ENCODE assay signal across 16 mouse cellular contexts in the genomic region with DNA sequence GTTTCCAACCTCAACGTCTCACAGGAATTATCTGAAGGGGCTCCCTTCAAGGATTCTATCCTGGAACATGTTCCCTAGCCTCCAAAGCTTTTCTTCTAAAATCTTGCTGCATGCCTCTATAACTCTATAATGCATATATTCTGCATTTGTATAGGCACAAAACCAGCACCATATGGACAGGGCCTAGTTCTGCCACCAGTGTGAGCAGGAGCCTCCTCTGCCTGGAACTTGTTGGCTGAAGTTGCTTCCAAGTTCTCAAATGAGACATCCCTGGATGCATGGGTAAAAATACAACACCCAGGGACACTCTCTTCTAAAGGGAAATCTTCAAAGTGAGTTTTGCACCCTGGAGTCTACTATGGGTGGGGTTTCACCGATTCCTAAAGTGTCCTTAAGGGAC.
A peak's percentile ranks its signal among the peaks of the same experiment; 100 is the strongest.
DNase-seq lines count a peak whose midpoint lies in the region; ATAC-seq lines count a peak whose summit lies in the region.
"Had no signal": no experiment of that assay in that cellular context is flagged by ENCODE, and none has a peak within 500 bp of the region (broad histone marks: within the 10 kb centered on the region; RNA-seq: fewer than 3 reads in every experiment).

No protein-coding gene starts in this region.

- peak; percentile 82 for ATAC-seq in frontal cortex, adult (ENCODE audit: low TSS enrichment)
- ATAC-seq: forebrain, embryonic 13.5 days; forebrain, embryonic 16.5 days had no signal

- no peak for DNase-seq in frontal cortex, postnatal 10 days (ENCODE audit: low spot score in 2 of 2)
- peak; percentile 20 for DNase-seq in right cerebral cortex, adult 18-20 months
- DNase-seq in right cerebral cortex, postnatal 36 days (ENCODE audit: low spot score in 2 of 2), result no peak
- DNase-seq in telencephalon, adult 2 months (ENCODE audit: low read depth, low spot score), result peak; percentile 21
- no peak for DNase-seq in thymus, adult 18-20 months
- DNase-seq: adrenal gland, adult 2 months; adrenal gland, postnatal 10 days; adrenal gland, postnatal 25 days; cerebellum, adult 11-12 months; cerebellum, adult 2 months; cerebellum, adult 9-10 months; cerebellum, postnatal 10 days; cerebellum, postnatal 25 days had no signal

Comparison
In these comparisons a context has a peak if more than half of its experiments do, and no peak if none do; other contexts are left out.
1. DNase-seq: peak in right cerebral cortex, adult 18-20 months (single experiment) and telencephalon, adult 2 months (single experiment); none in frontal cortex, postnatal 10 days (0 of 2), right cerebral cortex, postnatal 36 days (0 of 2) and thymus, adult 18-20 months (0 of 2).